Mouse (Mus musculus) kidney, adult 2 months (tissue): ENCODE measurements around the gene Efr3b.

Experiments used
- CTCF ChIP-seq: fragments of 200-500 bp; conservative IDR thresholded peaks from 2 replicates; pipeline ENCODE4 v1.5.1; 2011; ENCODE audit warnings: low read depth, mild to moderate bottlenecking, control low read depth, low read length, moderate library complexity, mixed read lengths; ENCODE audit not compliant: insufficient read depth, insufficient read length
- POLR2A ChIP-seq: fragments of 200-500 bp; IDR thresholded peaks from one replicate; pipeline ENCODE4 v1.6.1; 2011; ENCODE audit warnings: low read depth, low read length, control low read depth

GRCm38 (mm10) chr12:3956351-3956750 is 82.4 kb downstream of the Efr3b start:
- 0 out of 2 replicates have a peak, but pooled peaks have one; percentile 2 for TF ChIP-seq CTCF
- no peak for TF ChIP-seq POLR2A
